Mouse (Mus musculus) T-helper 2 cell (primary cell): ENCODE measurements around the gene Tmem252.

Experiments
- in situ Hi-C: fragments of 300-600 bp; cut with MboI, MseI; formaldehyde crosslinking; loops from one replicate; pipeline ENCODE4 v1.15.1; 2025; ENCODE audit warnings: high pct_unique_total_duplicates

Tmem252 gene

GRCm38 (mm10) chr19:24673762-24674161 lies at the start of gene Tmem252:
Gene Tmem252, plus strand, starts transcription at chr19:24674008.
- in situ Hi-C loops = loop anchor here (5.0 kb wide), 1 partner anchor 591 kb away; no protein-coding TSS in a partner anchor

- in situ Hi-C loops = no loop called here
Measured at GRCm38 (mm10) chr19:24628049-24628448, 45.8 kb upstream of the Tmem252 start.

GRCm38 (mm10) chr19:24633008-24633407 lies 40.8 kb upstream of the Tmem252 start:
- in situ Hi-C loops = no loop called here

- in situ Hi-C loops = no loop called here
Measured at GRCm38 (mm10) chr19:24634602-24635001, 39.2 kb upstream of the Tmem252 start.

- in situ Hi-C loops = no loop called here
Measured at GRCm38 (mm10) chr19:24636616-24637015, 37.2 kb upstream of the Tmem252 start.

GRCm38 (mm10) chr19:24637988-24638387 lies 35.8 kb upstream of the Tmem252 start:
- in situ Hi-C loops = no loop called here

GRCm38 (mm10) chr19:24640982-24641381 lies 32.8 kb upstream of the Tmem252 start:
- in situ Hi-C loops = no loop called here

- in situ Hi-C loops = no loop called here
Measured at GRCm38 (mm10) chr19:24644971-24645370, 28.8 kb upstream of the Tmem252 start.

GRCm38 (mm10) chr19:24646162-24646829 lies 27.5 kb upstream of the Tmem252 start:
- in situ Hi-C loops = no loop called here

- in situ Hi-C loops = no loop called here
Measured at GRCm38 (mm10) chr19:24648016-24648415, 25.8 kb upstream of the Tmem252 start.

- in situ Hi-C loops = no loop called here
Measured at GRCm38 (mm10) chr19:24650428-24650827, 23.4 kb upstream of the Tmem252 start.

- in situ Hi-C loops = no loop called here
Measured at GRCm38 (mm10) chr19:24651595-24651994, 22.2 kb upstream of the Tmem252 start.

GRCm38 (mm10) chr19:24652342-24653019 lies 21.3 kb upstream of the Tmem252 start:
- in situ Hi-C loops = no loop called here

GRCm38 (mm10) chr19:24653230-24653799 lies 20.5 kb upstream of the Tmem252 start:
- in situ Hi-C loops = no loop called here

- in situ Hi-C loops = no loop called here
Measured at GRCm38 (mm10) chr19:24656981-24657380, 16.8 kb upstream of the Tmem252 start.

GRCm38 (mm10) chr19:24662346-24662745 lies 11.5 kb upstream of the Tmem252 start:
- in situ Hi-C loops = no loop called here

GRCm38 (mm10) chr19:24665771-24666170 lies 8.0 kb upstream of the Tmem252 start:
- in situ Hi-C loops = no loop called here

GRCm38 (mm10) chr19:24667527-24667926 lies 6.3 kb upstream of the Tmem252 start:
- in situ Hi-C loops = no loop called here

GRCm38 (mm10) chr19:24671571-24671970 lies 2.2 kb upstream of the Tmem252 start:
- in situ Hi-C loops = loop anchor here (5.0 kb wide), 1 partner anchor 589 kb away; no protein-coding TSS in a partner anchor

GRCm38 (mm10) chr19:24672366-24672960 lies 1.3 kb upstream of the Tmem252 start:
- in situ Hi-C loops = loop anchor here (5.0 kb wide), 1 partner anchor 590 kb away; no protein-coding TSS in a partner anchor

GRCm38 (mm10) chr19:24673331-24673730 lies 477 bp upstream of the Tmem252 start:
- in situ Hi-C loops = loop anchor here (5.0 kb wide), 1 partner anchor 591 kb away; no protein-coding TSS in a partner anchor

GRCm38 (mm10) chr19:24676429-24676828 lies 2.6 kb downstream of the Tmem252 start:
- in situ Hi-C loops = no loop called here
